Mouse (Mus musculus) CH12.LX (cell line): ENCODE data around the gene Gm49405. TPM values are rescaled to one million over a fixed set of nuclear protein-coding genes. Genes with fewer than 3 reads are reported as not detected.
"Not testable (repeated sequence)": the region's sequence is repeated elsewhere in the genome, so short reads cannot be mapped to it uniquely, and the experiment has no call there.

Experiments used
- DNase-seq: peaks from one replicate; pipeline ENCODE4 v3.0.0-alpha.2; 2013; ENCODE audit errors: extremely low read depth
- H3K27ac ChIP-seq: 2 replicates; pipeline ENCODE4 v1.5.1; 2012; ENCODE audit warnings: low read depth, mild to moderate bottlenecking, control low read depth, moderate library complexity; ENCODE audit not compliant: insufficient read depth
- H3K27me3 ChIP-seq: replicated peaks from 2 replicates; pipeline ENCODE3; 2012; ENCODE audit warnings: inconsistent platforms
- H3K36me3 ChIP-seq, 2 experiments: replicated peaks in 1 of 2; 2 replicates each; pipeline versions ENCODE3 to v1.6.1; 2012; ENCODE audit warnings: inconsistent platforms in 1 of 2, low read length in 1 of 2, mild to moderate bottlenecking in 1 of 2, mixed read lengths in 1 of 2, moderate library complexity in 1 of 2; ENCODE audit not compliant: control insufficient read depth in 1 of 2, insufficient read depth in 1 of 2
- H3K4me1 ChIP-seq, 2 experiments: 2 replicates each; pipeline ENCODE4 v1.6.1; 2012; ENCODE audit warnings: inconsistent platforms in 1 of 2, moderate library complexity in 1 of 2; ENCODE audit not compliant: insufficient read depth in 2 of 2, control insufficient read depth in 1 of 2
- H3K4me2 ChIP-seq: 2 replicates; pipeline ENCODE4 v1.6.1; 2012; ENCODE audit warnings: low read depth, mild to moderate bottlenecking, control low read depth; ENCODE audit not compliant: poor library complexity, insufficient read depth, severe bottlenecking
- H3K4me3 ChIP-seq, 3 experiments: fragments of 150-350 bp in 1 of 3; sonication (generic) in 1 of 3; replicated peaks in 1 of 3; 2 replicates each; pipeline versions ENCODE3 to v1.5.1; 2011 to 2012; ENCODE audit warnings: low read depth in 2 of 3, low read length in 2 of 3, mild to moderate bottlenecking in 2 of 3, moderate library complexity in 2 of 3, control low read depth in 1 of 3, improper control_type of control experiment in 1 of 3, inconsistent platforms in 1 of 3, mixed read lengths in 1 of 3; ENCODE audit not compliant: poor library complexity in 1 of 3
- H3K79me2 ChIP-seq: replicated peaks from 2 replicates; pipeline ENCODE4 v1.6.1; 2012; ENCODE audit warnings: mild to moderate bottlenecking, moderate library complexity; ENCODE audit not compliant: control insufficient read depth, poor library complexity, insufficient read depth, severe bottlenecking; ENCODE audit errors: extremely low read depth
- H3K9ac ChIP-seq: 2 replicates; pipeline ENCODE4 v1.6.1; 2012; ENCODE audit warnings: low read depth, mild to moderate bottlenecking, control low read depth, moderate library complexity; ENCODE audit not compliant: insufficient read depth
- H3K9me3 ChIP-seq: replicated peaks from 2 replicates; pipeline ENCODE3; 2012; ENCODE audit warnings: low read length, inconsistent platforms, mixed read lengths
- CHD2 ChIP-seq: IDR thresholded peaks from 2 replicates; pipeline ENCODE4 v1.6.1; 2011; ENCODE audit warnings: low read length, improper control_type of control experiment
- E2F4 ChIP-seq: IDR thresholded peaks from 2 replicates; pipeline ENCODE4 v1.6.1; 2011; ENCODE audit warnings: low read depth, low read length, improper control_type of control experiment; ENCODE audit not compliant: insufficient replicate concordance
- ELF1 ChIP-seq: IDR thresholded peaks from 2 replicates; pipeline ENCODE4 v1.6.1; 2014; ENCODE audit warnings: low read depth, mild to moderate bottlenecking, inconsistent platforms, low read length, improper control_type of control experiment
- EP300 ChIP-seq: IDR thresholded peaks from 2 replicates; pipeline ENCODE4 v1.6.1; 2011; ENCODE audit warnings: low read length, improper control_type of control experiment
- IRF4 ChIP-seq: IDR thresholded peaks from 2 replicates; pipeline ENCODE4 v1.6.1; 2014; ENCODE audit warnings: low read depth, mild to moderate bottlenecking, inconsistent platforms, low read length, improper control_type of control experiment
- JUN ChIP-seq: IDR thresholded peaks from 2 replicates; pipeline ENCODE4 v1.6.1; 2011; ENCODE audit warnings: low read depth, mild to moderate bottlenecking, low read length, improper control_type of control experiment, moderate library complexity; ENCODE audit not compliant: insufficient read depth
- MAFK ChIP-seq: IDR thresholded peaks from 2 replicates; pipeline ENCODE4 v1.6.1; 2011; ENCODE audit warnings: low read length, improper control_type of control experiment; ENCODE audit not compliant: insufficient replicate concordance
- MAX ChIP-seq: IDR thresholded peaks from 2 replicates; pipeline ENCODE4 v1.6.1; 2011; ENCODE audit warnings: low read length, improper control_type of control experiment
- MEF2A ChIP-seq: IDR thresholded peaks from 2 replicates; pipeline ENCODE4 v1.6.1; 2014; ENCODE audit warnings: low read depth, mild to moderate bottlenecking, inconsistent platforms, low read length, improper control_type of control experiment, borderline replicate concordance
- NELFE ChIP-seq: IDR thresholded peaks from 2 replicates; pipeline ENCODE4 v1.6.1; 2011; ENCODE audit warnings: low read depth, low read length, improper control_type of control experiment
- NRF1 ChIP-seq: IDR thresholded peaks from 2 replicates; pipeline ENCODE4 v1.6.1; 2014; ENCODE audit warnings: low read depth, mild to moderate bottlenecking, inconsistent platforms, low read length, improper control_type of control experiment, moderate library complexity
- RCOR1 ChIP-seq: conservative IDR thresholded peaks from 2 replicates; pipeline ENCODE4 v1.6.1; 2012; ENCODE audit warnings: low read depth, mild to moderate bottlenecking, inconsistent platforms, low read length, improper control_type of control experiment
- SIN3A ChIP-seq: IDR thresholded peaks from 2 replicates; pipeline ENCODE4 v1.6.1; 2012; ENCODE audit warnings: low read length, improper control_type of control experiment, inconsistent platforms
- SMC3 ChIP-seq: IDR thresholded peaks from 2 replicates; pipeline ENCODE4 v1.6.1; 2011; ENCODE audit warnings: low read depth, low read length, improper control_type of control experiment
- TBP ChIP-seq: conservative IDR thresholded peaks from 2 replicates; pipeline ENCODE4 v1.6.1; 2011; ENCODE audit warnings: low read depth, low read length, improper control_type of control experiment
- TCF12 ChIP-seq: IDR thresholded peaks from 2 replicates; pipeline ENCODE4 v1.6.1; 2014; ENCODE audit warnings: low read depth, mild to moderate bottlenecking, inconsistent platforms, low read length, improper control_type of control experiment
- ZC3H11A ChIP-seq: IDR thresholded peaks from 2 replicates; pipeline ENCODE4 v1.6.1; 2012; ENCODE audit warnings: low read depth, mild to moderate bottlenecking, inconsistent platforms, low read length, improper control_type of control experiment
- ZMIZ1 ChIP-seq: IDR thresholded peaks from 2 replicates; pipeline ENCODE4 v1.6.1; 2012; ENCODE audit warnings: low read depth, mild to moderate bottlenecking, inconsistent platforms, low read length, improper control_type of control experiment
- dilution Hi-C: fragments of 300-500 bp; cut with MboI; formaldehyde crosslinking; loops from 2 replicates; pipeline ENCODE4 v1.14.3; 2020; ENCODE audit warnings: low sequenced_read_pairs; ENCODE audit not compliant: extremely low pct_unique_long_range_greater_than_20kb, extremely low pct_ligation_motif_present
- in situ Hi-C: fragments of 300-500 bp; cut with MboI; formaldehyde crosslinking; loops from 3 replicates; pipeline ENCODE4 v1.14.3; 2019; ENCODE audit warnings: low sequenced_read_pairs, low pct_ligation_motif_present, low pct_unique_long_range_greater_than_20kb, mixed read lengths
- polyA plus RNA-seq: library from polyadenylated mRNA; unstranded; fragments of >175 nt; gene quantifications from 2 replicates; pipeline ENCODE4 v1.2.1, GENCODE M21; 2012; ENCODE audit warnings: low read depth; ENCODE audit not compliant: insufficient read length
- total RNA-seq, 2 experiments: library from RNA; depleted of rRNA; stranded (reverse); fragments of 300-350 nt in 1 of 2; fragments of >200 nt in 1 of 2; gene quantifications; 2 replicates each; pipeline ENCODE4 v1.2.3; 2012 to 2014

The Gm49405 gene
- total and polyA plus RNA-seq, 3 experiments, result 0.99 to 2.7 (median 2.0) TPM

GRCm38 (mm10) chr19:4037788-4038232, 37.4 kb downstream of the Gm49405 start, which contains the start of gene Gstp1 (continued):
- TF ChIP-seq ELF1 (peak; percentile 76), JUN (no peak), IRF4 (peak; percentile 54), CHD2 (no peak), SMC3 (no peak), ZC3H11A (no peak), SIN3A (0 out of 2 replicates have a peak, but pooled peaks have one; percentile 37), MEF2A (peak; percentile 60; the same call in 1 of the 2 replicates), MAFK (peak; percentile 93), NRF1 (peak; percentile 76), EP300 (no peak), E2F4 (no peak), MAX (peak; percentile 83), NELFE (peak; percentile 97), TCF12 (peak; percentile 92), ZMIZ1 (peak; percentile 92), RCOR1 (no peak), TBP (peak; percentile 97)

GRCm38 (mm10) chr19:4040941-4041340, 40.5 kb downstream of the Gm49405 start:
- peaks cover 16% of the 10 kb centered on the region for H3K9me3 ChIP-seq
- H3K36me3 ChIP-seq, DNase-seq, H3K4me3 ChIP-seq, H3K79me2 ChIP-seq, in situ Hi-C loops, H3K9ac ChIP-seq, H3K27me3 ChIP-seq, H3K27ac ChIP-seq, dilution Hi-C loops, H3K4me2 ChIP-seq: not testable (repeated sequence)
- H3K4me1 ChIP-seq, result peaks cover 2 to 15% of the 10 kb centered on the region in 2 experiments; a peak in 3 of 4 replicates

GRCm38 (mm10) chr19:4041500-4041899, 41.1 kb downstream of the Gm49405 start:
- H3K9me3 ChIP-seq, result peaks cover 16% of the 10 kb centered on the region
- H3K36me3 ChIP-seq, H3K79me2 ChIP-seq, H3K27me3 ChIP-seq, H3K4me2 ChIP-seq, DNase-seq, dilution Hi-C loops, H3K27ac ChIP-seq, H3K4me3 ChIP-seq, H3K9ac ChIP-seq, in situ Hi-C loops: not testable (repeated sequence)
- H3K4me1 ChIP-seq, result peaks cover 3 to 14% of the 10 kb centered on the region in 2 experiments; a peak in 3 of 4 replicates
